Mouse (Mus musculus) ES-CJ7 (cell line): Measurements from ENCODE around the gene Mgat5.

Experiments used
- DNase-seq: peaks from one replicate; pipeline ENCODE4 v3.0.0; 2011; ENCODE audit warnings: low read depth, low spot score

Mgat5 gene

GRCm38 (mm10) chr1:127500219-127500618, 295.4 kb downstream of the Mgat5 start:
- peak; percentile 77 for DNase-seq

GRCm38 (mm10) chr1:127500701-127501100, 295.9 kb downstream of the Mgat5 start:
- no peak for DNase-seq

- DNase-seq = peak; percentile 83
These were observed 302.3 kb downstream of the Mgat5 start for GRCm38 (mm10) chr1:127507042-127507650.

GRCm38 (mm10) chr1:127508067-127508739, 303.4 kb downstream of the Mgat5 start:
- DNase-seq = no peak

- no peak for DNase-seq
These were observed 304.1 kb downstream of the Mgat5 start for GRCm38 (mm10) chr1:127508921-127509320.

- no peak for DNase-seq
These were observed 306.5 kb downstream of the Mgat5 start for GRCm38 (mm10) chr1:127511362-127511761.

GRCm38 (mm10) chr1:127512709-127513108, 307.9 kb downstream of the Mgat5 start:
- DNase-seq = no peak

GRCm38 (mm10) chr1:127513140-127513539, 308.3 kb downstream of the Mgat5 start:
- DNase-seq = no peak

- DNase-seq = no peak
These were observed 308.8 kb downstream of the Mgat5 start for GRCm38 (mm10) chr1:127513664-127514063.

GRCm38 (mm10) chr1:127514479-127514878, 309.7 kb downstream of the Mgat5 start:
- DNase-seq = no peak

- no peak for DNase-seq
These were observed 310.1 kb downstream of the Mgat5 start for GRCm38 (mm10) chr1:127514888-127515287.

GRCm38 (mm10) chr1:127523364-127523763, 318.5 kb downstream of the Mgat5 start:
- no peak for DNase-seq

GRCm38 (mm10) chr1:127530849-127531580, 326.2 kb downstream of the Mgat5 start:
- DNase-seq = no peak

GRCm38 (mm10) chr1:127531723-127532122, 326.9 kb downstream of the Mgat5 start:
- DNase-seq = no peak

GRCm38 (mm10) chr1:127536448-127536847, 331.6 kb downstream of the Mgat5 start:
- DNase-seq = no peak

GRCm38 (mm10) chr1:127537204-127538038, 332.6 kb downstream of the Mgat5 start:
- no peak for DNase-seq
